Mouse (Mus musculus) left cerebral cortex, postnatal 10 days (tissue): ENCODE results near the gene Scn7a. TPM values are rescaled to one million over a fixed set of nuclear protein-coding genes. Genes with fewer than 3 reads are reported as not detected.

Experiments used
- DNase-seq, 2 experiments: peaks; one replicate each; pipeline ENCODE4 v3.0.0; 2021 to 2022; ENCODE audit warnings: low spot score in 2 of 2, mixed read lengths in 1 of 2; ENCODE audit errors: extremely low spot score in 1 of 2
- intact Hi-C: fragments of 180-260 bp; cut with DNase I; formaldehyde crosslinking; loops from one replicate; pipeline ENCODE4 v1.15.1; 2025
- total RNA-seq, 2 experiments: library from RNA; stranded (reverse); gene quantifications; 2 replicates each; pipeline ENCODE4 v1.2.3; 2021

Gene Scn7a
- total RNA-seq, 2 experiments from 2014 or later = 0.26 to 0.41 TPM

DNA sequence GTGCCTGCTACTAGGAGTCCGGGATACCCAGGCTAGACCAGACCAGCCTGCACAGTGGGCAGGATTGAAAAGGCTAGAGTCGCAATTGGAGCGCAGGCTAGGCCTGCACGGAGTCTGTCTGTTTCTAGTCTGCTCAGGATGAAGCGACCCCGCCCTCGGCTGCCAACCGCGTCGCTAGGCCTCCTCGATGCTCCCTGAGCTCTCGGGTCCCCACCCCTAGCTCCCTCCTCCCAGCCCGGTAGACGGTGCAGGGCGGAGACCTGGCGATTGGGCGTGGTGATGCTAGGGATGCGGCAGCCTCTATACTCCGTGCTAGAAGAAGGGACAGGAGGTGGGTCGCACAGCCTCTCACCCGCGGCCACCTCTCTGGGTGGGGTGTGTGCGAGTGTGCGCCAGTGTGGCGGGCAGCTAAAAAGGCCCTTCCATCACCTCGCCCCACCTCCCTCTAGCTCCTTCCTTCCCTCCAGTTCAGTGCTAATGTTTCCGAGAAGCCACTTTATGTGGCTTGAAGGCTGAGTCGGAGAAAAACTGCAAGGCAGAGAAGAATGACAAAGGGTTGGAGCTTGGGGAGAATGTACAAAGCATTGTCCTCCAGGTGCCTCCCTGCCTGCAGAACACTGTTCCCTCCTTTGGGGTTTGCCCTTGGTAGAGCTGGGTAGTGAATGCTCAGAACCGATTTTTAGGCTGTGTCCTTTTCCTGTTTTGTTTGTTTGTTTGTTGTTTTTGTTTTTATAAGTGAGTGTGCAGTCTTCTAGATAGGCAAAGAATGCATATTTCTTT lies 149.9 kb downstream of the Scn7a start, which contains the start of gene Scn9a:
Gene Scn9a, minus strand, starts transcription at position 383 of the 780 bp plus-strand sequence.
- DNase-seq = peak in 1 of 2 experiments; percentile 36
- intact Hi-C loops = no loop called here

DNA sequence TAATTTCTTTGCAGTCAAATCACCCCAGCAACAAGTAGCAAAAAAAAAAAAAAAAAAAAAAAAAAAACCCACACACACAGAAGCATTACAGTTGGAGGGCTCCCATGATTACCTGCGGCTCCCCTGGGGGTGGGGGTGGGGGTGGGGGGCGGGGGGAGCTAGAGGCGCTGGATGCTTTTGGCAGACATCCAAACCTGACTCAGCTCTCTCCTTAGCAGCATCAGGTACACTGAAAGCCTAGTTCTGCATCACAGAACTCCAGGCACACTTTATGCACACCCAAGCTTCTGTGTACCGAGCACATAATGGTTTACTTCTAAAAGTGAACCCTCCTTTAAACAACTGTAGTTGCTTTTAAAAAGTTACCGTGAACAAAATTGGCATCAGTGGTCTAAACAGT lies 152.0 kb downstream of the Scn7a start:
- intact Hi-C loops = no loop called here
- no peak for DNase-seq

Other genes with a start within 250 kb of the Scn7a start
- 1 to 10 TPM; 6.0 to 6.9 TPM for gene Scn9a, start 150.0 kb downstream of the Scn7a start, total RNA-seq